Mouse (Mus musculus) ES-E14 (cell line): Measurements from ENCODE around the gene Nme1. TPM values are rescaled to one million over a fixed set of nuclear protein-coding genes. Genes with fewer than 3 reads are reported as not detected.

ENCODE experiments used
- DNase-seq: peaks from one replicate; pipeline ENCODE4 v3.0.0-alpha.2; 2013; ENCODE audit warnings: low read depth, low spot score
- H3K27ac ChIP-seq: 2 replicates; pipeline ENCODE4 v1.5.1; 2012; ENCODE audit warnings: low read depth, mild to moderate bottlenecking, low read length, moderate library complexity, mixed read lengths; ENCODE audit not compliant: poor library complexity, insufficient read depth, severe bottlenecking
- H3K36me3 ChIP-seq: 2 replicates; pipeline ENCODE4 v1.6.1; 2012; ENCODE audit warnings: mild to moderate bottlenecking, low read length, moderate library complexity, mixed read lengths; ENCODE audit not compliant: control insufficient read depth, poor library complexity, insufficient read depth, severe bottlenecking
- H3K4me1 ChIP-seq, 2 experiments: fragments of 150-350 bp in 1 of 2; sonication (generic) in 1 of 2; 2 replicates each; pipeline ENCODE4 v1.6.1; 2012; ENCODE audit warnings: low read length in 2 of 2, mild to moderate bottlenecking in 1 of 2, mixed read lengths in 1 of 2; ENCODE audit not compliant: control insufficient read depth in 2 of 2, insufficient read depth in 2 of 2, poor library complexity in 1 of 2
- H3K4me3 ChIP-seq, 2 experiments: fragments of 150-350 bp in 1 of 2; sonication (generic) in 1 of 2; 2 replicates each; pipeline ENCODE4 v1.5.1; 2012; ENCODE audit warnings: low read length in 2 of 2, low read depth in 1 of 2, mild to moderate bottlenecking in 1 of 2, mixed read lengths in 1 of 2; ENCODE audit not compliant: insufficient read depth in 1 of 2, poor library complexity in 1 of 2, severe bottlenecking in 1 of 2
- H3K9ac ChIP-seq: 2 replicates; pipeline ENCODE4 v1.6.1; 2012; ENCODE audit warnings: low read depth, mild to moderate bottlenecking, low read length, mixed read lengths; ENCODE audit not compliant: poor library complexity, insufficient read depth, severe bottlenecking
- H3K9me3 ChIP-seq: fragments of 150-350 bp; sonication (generic); 2 replicates; pipeline ENCODE4 v1.6.1; 2012; ENCODE audit warnings: low read depth, mild to moderate bottlenecking, low read length; ENCODE audit not compliant: control insufficient read depth, insufficient read depth
- CHD2 ChIP-seq: IDR thresholded peaks from 2 replicates; pipeline ENCODE4 v1.6.1; 2014; ENCODE audit warnings: mild to moderate bottlenecking, low read depth, low read length, inconsistent platforms
- HCFC1 ChIP-seq: IDR thresholded peaks from 2 replicates; pipeline ENCODE4 v1.6.1; 2012; ENCODE audit warnings: low read length, inconsistent platforms, borderline replicate concordance; ENCODE audit not compliant: insufficient read depth
- MAFK ChIP-seq: IDR thresholded peaks from 2 replicates; pipeline ENCODE4 v1.6.1; 2014; ENCODE audit warnings: mild to moderate bottlenecking, low read depth, low read length, inconsistent platforms; ENCODE audit not compliant: insufficient read depth
- ZC3H11A ChIP-seq: IDR thresholded peaks from 2 replicates; pipeline ENCODE4 v1.6.1; 2012; ENCODE audit warnings: low read depth, mild to moderate bottlenecking, inconsistent platforms, low read length, borderline replicate concordance
- ZNF384 ChIP-seq: IDR thresholded peaks from 2 replicates; pipeline ENCODE4 v1.6.1; 2012; ENCODE audit warnings: low read depth, low read length, inconsistent platforms
- in situ Hi-C, 2 experiments: fragments of 600-800 bp; cut with MboI; formaldehyde crosslinking; loops; one replicate each; pipeline ENCODE4 v1.15.1; 2025; ENCODE audit warnings: low sequenced_read_pairs in 2 of 2, inconsistent platforms in 1 of 2; ENCODE audit not compliant: unreplicated experiment in 2 of 2
- total RNA-seq: library from RNA; depleted of rRNA; stranded (reverse); fragments of 300-350 nt; gene quantifications from 2 replicates; pipeline ENCODE4 v1.2.3, GENCODE M21; 2012

Nme1 gene
- total RNA-seq, 1 experiment: 141 TPM

DNA sequence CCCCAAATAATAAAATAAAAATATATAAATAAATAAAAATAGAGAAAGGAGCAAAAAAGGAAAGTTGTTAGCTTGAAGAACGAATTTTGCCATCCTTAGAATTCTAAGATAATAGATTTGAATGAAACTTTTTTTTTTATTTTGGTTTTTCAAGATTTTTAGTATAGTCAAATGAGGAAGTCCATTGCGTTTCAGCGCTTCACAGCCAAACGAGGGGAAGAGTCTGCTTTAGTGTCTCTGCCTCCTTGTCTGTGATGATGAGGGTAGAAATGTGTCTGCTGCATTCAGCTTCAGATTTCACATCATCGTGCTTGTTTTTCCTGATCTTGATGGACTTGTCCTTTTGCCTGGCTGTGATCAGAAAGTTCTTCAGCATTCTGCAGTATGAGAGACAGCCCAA, 16.9 kb upstream of the Nme1 start:
- H3K9me3 ChIP-seq: peaks cover 10% of the 10 kb centered on the region; the same call in 1 of the 2 replicates
- no peak overlapping the region for H3K9ac ChIP-seq
- no peak for DNase-seq
- H3K4me1 ChIP-seq: no peaks in the 10 kb centered on the region
- H3K4me3 ChIP-seq: no peak overlapping the region
- H3K36me3 ChIP-seq: no peaks in the 10 kb centered on the region
- H3K27ac ChIP-seq: no peak overlapping the region
- in situ Hi-C loops: no loop called here
- no peak for TF ChIP-seq MAFK
- no peak for TF ChIP-seq ZC3H11A

- no peak overlapping the region for H3K9ac ChIP-seq
- no peak overlapping the region for H3K27ac ChIP-seq
- no peaks in the 10 kb centered on the region for H3K36me3 ChIP-seq
- in situ Hi-C loops: no loop called here
- DNase-seq: no peak
- no peaks in the 10 kb centered on the region for H3K4me1 ChIP-seq
- no peak for TF ChIP-seq ZNF384
- H3K4me3 ChIP-seq: no peak overlapping the region
- H3K9me3 ChIP-seq: peaks cover 10% of the 10 kb centered on the region; the same call in 1 of the 2 replicates
Observed at GRCm38 (mm10) chr11:93984619-93985018, 16.3 kb upstream of the Nme1 start.

GRCm38 (mm10) chr11:93979502-93980049, 11.3 kb upstream of the Nme1 start:
- TF ChIP-seq MAFK (no peak), HCFC1 (no peak), ZC3H11A (no peak), CHD2 (no peak), ZNF384 (no peak)
- in situ Hi-C loops: no loop called here
- H3K4me1 ChIP-seq: no peaks in the 10 kb centered on the region

DNA sequence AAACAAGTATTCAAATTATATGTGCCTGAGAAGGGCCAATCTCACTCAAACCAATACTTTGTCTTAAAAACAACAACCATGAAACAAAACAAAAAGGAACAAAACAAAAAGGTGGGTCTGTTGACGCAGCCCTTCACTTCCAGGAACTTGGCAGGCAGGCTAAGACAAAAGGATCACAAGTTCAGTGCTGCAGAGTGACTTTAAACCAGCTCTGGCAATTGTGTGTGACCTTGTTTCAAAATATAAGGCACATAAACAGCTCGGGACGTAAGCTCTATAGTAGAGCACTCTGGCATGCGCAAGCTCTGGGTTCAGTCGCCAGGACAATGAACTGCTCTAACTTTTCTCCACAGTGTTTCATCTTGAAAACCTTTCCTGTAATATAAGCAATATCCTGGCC, 4.6 kb upstream of the Nme1 start:
- no peak for TF ChIP-seq ZC3H11A
- no peak for TF ChIP-seq MAFK
- no peak for TF ChIP-seq CHD2
- no peak for TF ChIP-seq HCFC1
- no peak for TF ChIP-seq ZNF384
- Histone ChIP-seq H3K4me1 (no peaks in the 10 kb centered on the region; a peak in 2 of 4 replicates), H3K36me3 (no peaks in the 10 kb centered on the region), H3K9me3 (no peaks in the 10 kb centered on the region), H3K27ac (peak overlapping the region; percentile 77), H3K4me3 (no peak overlapping the region), H3K9ac (no peak overlapping the region)
- no peak for DNase-seq
- in situ Hi-C loops: no loop called here

More at GRCm38 (mm10) chr11:93979502-93980049, 11.3 kb upstream of the Nme1 start:
- no peaks in the 10 kb centered on the region for H3K9me3 ChIP-seq
- no peak overlapping the region for H3K4me3 ChIP-seq
- no peak overlapping the region for H3K9ac ChIP-seq
- no peak overlapping the region for H3K27ac ChIP-seq
- DNase-seq: no peak
- H3K36me3 ChIP-seq: no peaks in the 10 kb centered on the region

DNA sequence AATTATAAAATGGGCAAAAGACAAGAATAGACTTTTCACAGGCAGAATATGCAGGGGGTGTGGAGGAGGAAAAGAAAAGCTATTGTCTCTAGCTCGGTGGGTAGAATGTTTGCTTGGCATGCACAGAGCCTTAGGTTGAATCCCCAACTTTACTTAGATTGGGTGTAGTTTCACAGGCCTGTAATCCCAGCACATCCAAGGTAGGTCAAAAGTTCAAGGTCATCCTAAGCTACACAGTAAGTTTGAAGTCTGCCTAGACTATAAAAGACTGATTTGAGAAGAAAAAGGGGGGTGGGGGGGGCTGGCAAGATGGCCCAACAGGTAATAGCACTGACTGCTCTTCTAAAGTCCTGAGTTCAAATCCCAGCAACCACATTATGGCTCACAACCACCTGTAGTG, 1.5 kb upstream of the Nme1 start:
- Histone ChIP-seq H3K27ac (no peak overlapping the region), H3K9ac (no peak overlapping the region), H3K4me1 (peaks cover 0 to 3% of the 10 kb centered on the region in 2 experiments; a peak in 2 of 4 replicates), H3K9me3 (no peaks in the 10 kb centered on the region), H3K4me3 (no peak overlapping the region), H3K36me3 (peaks cover 8% of the 10 kb centered on the region)
- DNase-seq: no peak
- TF ChIP-seq HCFC1 (no peak), ZNF384 (no peak), ZC3H11A (no peak), MAFK (no peak), CHD2 (no peak)
- in situ Hi-C loops: no loop called here
